Mouse (Mus musculus) ES-Bruce4 (cell line): ENCODE data around the gene Pigl. TPM values are rescaled to one million over a fixed set of nuclear protein-coding genes. Genes with fewer than 3 reads are reported as not detected.

Experiments used
- H3K27ac ChIP-seq: 2 replicates; pipeline ENCODE4 v1.5.1; 2012; ENCODE audit warnings: low read length, inconsistent platforms; ENCODE audit not compliant: insufficient read depth
- H3K27me3 ChIP-seq: 2 replicates; pipeline ENCODE4 v1.6.1; 2012; ENCODE audit warnings: mild to moderate bottlenecking, low read length, inconsistent platforms; ENCODE audit not compliant: control insufficient read depth, poor library complexity, insufficient read depth, severe bottlenecking
- H3K36me3 ChIP-seq: 2 replicates; pipeline ENCODE4 v1.6.1; 2012; ENCODE audit warnings: inconsistent platforms, mild to moderate bottlenecking, low read length, moderate library complexity; ENCODE audit not compliant: control insufficient read depth, poor library complexity, insufficient read depth, severe bottlenecking
- H3K4me1 ChIP-seq: one replicate; pipeline ENCODE4 v1.8.1; 2011; ENCODE audit warnings: low read length; ENCODE audit not compliant: control insufficient read depth, insufficient read depth
- H3K4me3 ChIP-seq: 2 replicates; pipeline ENCODE4 v1.5.1; 2011; ENCODE audit warnings: low read depth, mild to moderate bottlenecking, low read length
- H3K9ac ChIP-seq: 2 replicates; pipeline ENCODE4 v1.6.1; 2012; ENCODE audit warnings: low read depth, mild to moderate bottlenecking, inconsistent platforms; ENCODE audit not compliant: poor library complexity, severe bottlenecking
- H3K9me3 ChIP-seq: replicated peaks from 2 replicates; pipeline ENCODE4 v1.6.1; 2012; ENCODE audit warnings: mild to moderate bottlenecking, low read length, inconsistent platforms; ENCODE audit not compliant: control insufficient read depth, poor library complexity, insufficient read depth, severe bottlenecking
- CTCF ChIP-seq: IDR thresholded peaks from one replicate; pipeline ENCODE4 v1.8.1; 2011; ENCODE audit warnings: low read depth, low read length
- EP300 ChIP-seq: IDR thresholded peaks from 2 replicates; pipeline ENCODE4 v1.6.1; 2011; ENCODE audit warnings: low read depth, low read length; ENCODE audit not compliant: insufficient read depth
- POLR2A ChIP-seq: IDR thresholded peaks from one replicate; pipeline ENCODE4 v1.8.1; 2011; ENCODE audit warnings: low read length; ENCODE audit not compliant: insufficient read depth
- polyA plus RNA-seq: library from polyadenylated mRNA; stranded (reverse); fragments of >200 nt; gene quantifications from 2 replicates; pipeline ENCODE4 v1.2.4, GENCODE M21; 2011; ENCODE audit warnings: low read depth; ENCODE audit not compliant: missing spikeins, insufficient read depth, insufficient read length

The Pigl gene
- polyA plus RNA-seq, 1 experiment: 14.1 TPM

DNA sequence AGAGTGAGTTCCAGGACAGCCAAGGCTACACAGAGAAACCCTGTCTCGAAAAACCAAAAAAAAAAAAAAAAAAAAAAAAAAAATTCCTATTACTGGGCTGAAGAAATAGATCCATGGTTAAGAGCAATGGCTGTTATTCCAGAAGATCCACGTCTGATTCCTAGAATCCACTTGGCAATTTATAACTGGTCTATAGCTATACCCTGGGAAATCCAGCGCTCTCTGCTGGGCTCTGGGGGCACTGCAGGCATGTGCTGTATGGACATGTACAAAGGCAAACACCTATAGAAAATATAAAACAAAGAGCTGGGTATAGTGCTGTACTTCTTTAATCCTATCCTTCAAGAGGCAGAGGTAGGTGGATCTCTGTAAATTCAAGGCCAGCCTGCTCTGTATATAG is 31.2 kb upstream of the Pigl start:
- H3K9me3 ChIP-seq: no peaks in the 10 kb centered on the region
- H3K27ac ChIP-seq: peak overlapping the region; percentile 72
- H3K4me1 ChIP-seq: no peaks in the 10 kb centered on the region
- peaks cover 15% of the 10 kb centered on the region for H3K36me3 ChIP-seq
- H3K27me3 ChIP-seq: no peaks in the 10 kb centered on the region
- 0 out of 2 replicates have a peak overlapping the region, but pooled peaks have one; percentile 29 for H3K9ac ChIP-seq
- TF ChIP-seq EP300: no peak
- TF ChIP-seq POLR2A: no peak
- peak; percentile 64 for TF ChIP-seq CTCF
- H3K4me3 ChIP-seq: no peak overlapping the region

DNA sequence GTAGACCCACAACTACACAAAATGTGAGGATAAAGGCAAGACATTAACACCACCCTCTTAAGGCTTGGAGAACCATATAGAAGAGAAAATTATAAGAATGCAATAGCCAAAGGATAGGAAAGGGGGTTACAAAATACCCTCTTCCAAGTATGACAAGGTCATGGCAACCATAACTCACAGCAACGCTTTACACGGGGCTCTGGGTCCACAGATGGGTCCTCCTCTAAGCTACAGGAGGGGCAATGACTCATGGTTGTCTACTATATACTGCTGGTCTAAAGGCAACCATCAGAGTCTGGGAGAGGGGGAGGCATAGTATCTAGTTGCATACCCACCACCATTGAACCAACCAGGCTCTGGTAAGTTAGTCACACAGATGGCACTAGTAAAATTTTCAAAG is 26.0 kb upstream of the Pigl start:
- TF ChIP-seq EP300 (no peak), POLR2A (no peak), CTCF (no peak)
- H3K36me3 ChIP-seq: peaks cover 27% of the 10 kb centered on the region
- no peaks in the 10 kb centered on the region for H3K4me1 ChIP-seq
- H3K4me3 ChIP-seq: no peak overlapping the region
- H3K9me3 ChIP-seq: no peaks in the 10 kb centered on the region
- H3K27me3 ChIP-seq: no peaks in the 10 kb centered on the region
- H3K27ac ChIP-seq: peak overlapping the region; percentile 90
- H3K9ac ChIP-seq: no peak overlapping the region

DNA sequence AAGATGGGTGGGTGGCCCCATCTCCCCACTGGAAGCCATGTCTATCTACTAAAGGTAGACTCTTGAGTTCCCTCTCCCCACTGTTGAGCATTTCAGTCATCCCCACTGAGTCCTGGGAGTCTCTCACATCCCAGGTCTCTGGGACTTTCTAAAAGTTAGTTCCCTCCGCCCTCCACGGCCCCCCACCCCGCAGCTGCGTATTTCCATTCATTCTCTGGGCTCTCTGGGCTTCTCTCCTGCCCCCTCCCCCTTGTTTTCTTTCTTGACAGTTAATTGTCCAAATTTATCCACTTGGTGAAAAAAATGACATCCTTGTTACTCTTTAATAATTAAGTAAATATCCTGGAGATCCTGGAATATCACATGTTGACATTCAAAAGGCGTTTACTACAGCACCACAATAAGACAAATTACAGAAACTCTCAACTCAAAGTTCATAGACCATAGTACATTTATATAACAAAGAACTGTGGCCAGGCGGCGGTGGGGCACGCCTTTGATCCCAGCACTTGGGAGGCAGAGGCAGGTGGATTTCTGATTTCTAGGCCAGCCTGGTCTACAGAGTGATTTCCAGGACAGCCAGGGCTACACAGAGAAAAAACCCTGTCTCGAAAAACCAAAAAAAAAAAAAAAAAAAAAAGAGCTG is 17.5 kb upstream of the Pigl start:
- H3K4me3 ChIP-seq: no peak overlapping the region
- peaks cover 2% of the 10 kb centered on the region for H3K4me1 ChIP-seq
- no peaks in the 10 kb centered on the region for H3K27me3 ChIP-seq
- H3K36me3 ChIP-seq: peaks cover 17% of the 10 kb centered on the region
- no peak overlapping the region for H3K9ac ChIP-seq
- no peaks in the 10 kb centered on the region for H3K9me3 ChIP-seq
- peak overlapping the region; percentile 76 for H3K27ac ChIP-seq
- no peak for TF ChIP-seq POLR2A

DNA sequence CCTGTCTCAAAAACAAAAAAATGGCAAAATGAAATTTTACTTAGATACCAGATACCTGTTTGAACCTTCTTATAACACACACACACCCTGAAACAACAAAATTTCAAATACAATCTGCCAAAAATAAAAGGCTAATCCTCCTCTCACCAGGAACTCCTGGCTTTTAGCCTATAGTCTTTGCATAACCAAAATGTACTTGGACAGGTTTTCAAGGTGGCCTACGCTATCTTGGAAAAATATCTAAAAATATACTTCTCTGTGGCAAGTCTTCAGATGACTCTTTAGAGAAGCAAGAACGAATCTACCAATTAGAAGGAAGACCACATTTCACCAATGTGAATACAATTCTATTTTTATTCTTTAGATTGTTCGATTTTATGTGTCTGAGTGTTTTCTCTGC is 12.5 kb upstream of the Pigl start:
- Histone ChIP-seq H3K27me3 (no peaks in the 10 kb centered on the region), H3K4me3 (no peak overlapping the region), H3K4me1 (peaks cover 3% of the 10 kb centered on the region), H3K27ac (peak overlapping the region; percentile 28; the same call in 1 of the 2 replicates), H3K9me3 (no peaks in the 10 kb centered on the region), H3K9ac (no peak overlapping the region), H3K36me3 (peaks cover 12% of the 10 kb centered on the region)
- TF ChIP-seq POLR2A: no peak
- no peak for TF ChIP-seq CTCF
- no peak for TF ChIP-seq EP300

DNA sequence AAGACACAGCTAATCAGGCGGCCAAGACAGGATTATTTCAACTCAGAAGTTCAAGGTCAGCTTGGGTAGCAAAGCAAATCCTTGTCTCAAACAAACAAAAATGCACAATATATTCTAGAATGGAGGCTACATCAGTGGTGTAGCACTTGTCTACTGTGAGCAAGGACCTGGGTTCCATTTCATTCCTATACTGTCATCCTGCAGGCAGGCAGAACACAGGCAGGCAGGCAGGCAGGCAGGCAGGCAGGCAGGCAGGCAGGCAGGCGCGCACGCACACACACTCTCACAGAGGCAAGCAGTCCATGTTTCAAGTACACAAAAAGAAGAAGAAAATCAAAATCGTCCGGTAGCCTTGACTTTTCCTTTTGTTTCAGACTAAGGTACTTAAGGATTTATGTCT is 9.3 kb upstream of the Pigl start:
- H3K36me3 ChIP-seq: peaks cover 18% of the 10 kb centered on the region
- peak overlapping the region; percentile 69; the same call in 1 of the 2 replicates for H3K27ac ChIP-seq
- H3K9me3 ChIP-seq: no peaks in the 10 kb centered on the region
- TF ChIP-seq POLR2A: no peak
- no peak for TF ChIP-seq CTCF
- no peak for TF ChIP-seq EP300
- no peaks in the 10 kb centered on the region for H3K27me3 ChIP-seq
- H3K4me1 ChIP-seq: peaks cover 1% of the 10 kb centered on the region
- H3K9ac ChIP-seq: peak overlapping the region; percentile 75
- H3K4me3 ChIP-seq: no peak overlapping the region

DNA sequence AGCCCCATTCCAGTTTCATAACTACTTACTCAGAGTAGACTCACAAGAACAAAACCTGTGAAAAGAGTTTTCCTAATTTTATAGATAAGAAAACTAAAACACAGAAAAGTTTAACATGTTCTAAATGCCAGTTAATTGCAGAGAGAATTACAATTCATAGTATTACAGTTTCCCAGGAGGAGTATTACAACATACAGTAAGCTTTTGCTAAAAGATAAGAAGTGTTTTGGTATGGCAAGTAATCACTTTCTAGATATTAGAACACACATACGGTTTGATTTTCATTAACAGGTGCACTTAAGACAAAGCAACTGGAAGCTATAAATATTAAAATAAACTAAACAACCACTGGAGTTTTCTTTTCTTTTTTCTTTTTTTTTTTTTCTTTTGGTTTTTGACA is 3.1 kb upstream of the Pigl start:
- Histone ChIP-seq H3K9me3 (no peaks in the 10 kb centered on the region), H3K4me1 (peaks cover 1% of the 10 kb centered on the region), H3K27me3 (no peaks in the 10 kb centered on the region), H3K4me3 (no peak overlapping the region), H3K36me3 (peaks cover 6% of the 10 kb centered on the region; the same call in 1 of the 2 replicates), H3K9ac (peak overlapping the region; percentile 99; the same call in 1 of the 2 replicates), H3K27ac (no peak overlapping the region)
- TF ChIP-seq POLR2A (no peak), EP300 (no peak), CTCF (no peak)
